Mouse (Mus musculus) liver, postnatal 0 days (tissue): ENCODE data around the gene Lrrc8b.

Source experiments
- CTCF ChIP-seq: sonication (generic); IDR thresholded peaks from 2 replicates; pipeline ENCODE4 v1.5.1; 2016; ENCODE audit warnings: antibody characterized with exemption, low read depth
- EP300 ChIP-seq: IDR thresholded peaks from 2 replicates; pipeline ENCODE4 v1.6.1; 2016; ENCODE audit warnings: antibody characterized with exemption, low read depth, mild to moderate bottlenecking

DNA sequence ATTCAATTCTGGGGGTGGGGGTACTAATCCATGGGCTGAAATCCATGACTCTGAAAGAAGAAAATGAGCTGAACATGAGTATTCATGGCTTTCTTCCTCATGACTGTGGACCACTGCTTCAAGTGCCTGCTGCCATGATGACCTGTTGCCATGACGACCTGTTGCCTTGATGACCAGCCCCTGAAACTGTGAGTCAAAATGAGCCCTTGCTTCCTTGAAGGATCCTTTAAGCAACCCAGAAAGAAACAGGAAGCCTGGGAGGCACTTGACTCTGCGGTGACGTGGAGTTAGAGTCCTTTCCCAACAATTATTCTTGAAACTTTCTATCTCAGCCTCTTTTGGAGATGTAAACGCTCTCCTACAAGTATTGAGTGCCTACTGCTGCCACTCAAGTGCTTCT lies 80.6 kb downstream of the Lrrc8b start:
- no peak for TF ChIP-seq CTCF
- no peak for TF ChIP-seq EP300
